Mouse (Mus musculus) olfactory bulb, adult 2 months (tissue): ENCODE measurements around the gene Tmod2. TPM values are rescaled to one million over a fixed set of nuclear protein-coding genes. Genes with fewer than 3 reads are reported as not detected.
"Not testable (repeated sequence)": the region's sequence is repeated elsewhere in the genome, so short reads cannot be mapped to it uniquely, and the experiment has no call there.

Experiments used
- H3K27ac ChIP-seq: fragments of 200-500 bp; 2 replicates; pipeline ENCODE4 v1.5.1; 2012; ENCODE audit warnings: low read depth, low read length; ENCODE audit not compliant: insufficient read depth
- H3K4me1 ChIP-seq: fragments of 200-500 bp; 2 replicates; pipeline ENCODE4 v1.6.1; 2012; ENCODE audit warnings: low read length; ENCODE audit not compliant: control insufficient read depth, insufficient read depth
- H3K4me3 ChIP-seq: fragments of 200-500 bp; 2 replicates; pipeline ENCODE4 v1.5.1; 2012; ENCODE audit warnings: mild to moderate bottlenecking, low read depth, low read length, moderate library complexity; ENCODE audit not compliant: insufficient read depth
- CTCF ChIP-seq: fragments of 200-500 bp; IDR thresholded peaks from 2 replicates; pipeline ENCODE4 v1.5.1; 2012; ENCODE audit warnings: low read depth, mild to moderate bottlenecking, low read length, moderate library complexity; ENCODE audit not compliant: insufficient read depth
- POLR2A ChIP-seq: fragments of 200-500 bp; IDR thresholded peaks from 2 replicates; pipeline ENCODE4 v1.6.1; 2012; ENCODE audit warnings: mild to moderate bottlenecking, low read depth, low read length, moderate library complexity; ENCODE audit not compliant: insufficient read depth
- WGBS: fragments of 180-500 bp; shearing (Covaris S2); methylation state at CpG from one replicate; pipeline ENCODE4 v1.1.7; 2018; 5-methylcytosine and 5-hydroxymethylcytosine counted together
- polyA plus RNA-seq: library from polyadenylated mRNA; stranded (reverse); fragments of >200 nt; gene quantifications from 2 replicates; pipeline ENCODE4 v1.2.4, GENCODE M21; 2012; ENCODE audit warnings: low replicate concordance; ENCODE audit not compliant: missing spikeins, insufficient read depth, insufficient read length

Gene Tmod2
- polyA plus RNA-seq, 1 experiment = 107 TPM

DNA sequence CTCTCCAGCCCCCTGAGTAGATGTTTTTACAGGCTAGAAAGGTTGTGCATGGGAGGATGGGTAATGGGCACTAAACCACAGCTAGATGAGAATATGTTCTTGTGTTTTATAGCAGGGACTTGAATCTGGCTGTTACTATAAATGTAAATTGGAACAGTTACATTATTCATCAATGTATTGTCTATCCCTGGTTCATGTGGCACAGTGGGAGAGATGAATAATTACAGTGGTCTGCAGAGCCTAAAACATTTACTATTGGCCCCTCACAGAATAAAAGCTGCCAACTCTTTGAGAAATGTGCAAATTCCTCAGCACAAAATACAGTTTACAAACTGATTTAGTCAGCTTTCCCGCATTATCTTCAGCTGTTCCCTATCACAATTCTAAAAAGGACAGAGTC, 74.7 kb downstream of the Tmod2 start:
- 54% methylated on average over 1 of the region's 1 CpGs for WGBS
- no peak for TF ChIP-seq POLR2A
- no peak for TF ChIP-seq CTCF

DNA sequence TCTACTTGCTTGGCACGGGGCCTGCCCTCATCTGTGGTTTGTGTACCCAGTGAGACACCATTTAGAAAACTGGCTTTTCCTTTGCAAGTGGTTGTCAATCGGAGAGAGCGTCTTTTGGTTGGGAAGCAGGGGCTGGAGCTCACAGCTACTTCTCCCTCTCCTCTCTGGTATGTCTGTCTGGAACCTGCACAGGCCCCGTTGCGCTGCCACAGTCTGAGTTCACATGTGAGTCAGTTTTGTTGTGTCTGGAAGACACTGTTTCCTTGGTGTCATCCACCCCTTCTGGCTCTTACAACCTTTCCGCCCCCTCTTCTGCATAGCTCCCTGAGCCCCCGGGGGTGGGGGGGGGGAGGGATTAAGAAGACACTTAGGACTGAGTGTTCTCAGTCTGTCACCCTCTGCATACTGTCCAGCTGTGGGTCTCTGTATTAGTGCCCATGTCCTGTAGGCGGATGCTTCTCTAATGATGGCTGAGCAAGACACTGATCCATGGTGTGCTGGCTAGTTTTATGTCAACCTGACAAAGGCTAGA, 76.6 kb downstream of the Tmod2 start:
- Histone ChIP-seq H3K4me1 (peaks cover 8% of the 10 kb centered on the region; the same call in 1 of the 2 replicates), H3K27ac (no peak overlapping the region), H3K4me3 (no peak overlapping the region)
- WGBS = 69% methylated on average over 8 of the region's 8 CpGs
- TF ChIP-seq POLR2A (no peak), CTCF (no peak)

More for the DNA sequence above, 74.7 kb downstream of the Tmod2 start:
- Histone ChIP-seq H3K4me3 (no peak overlapping the region), H3K27ac (no peak overlapping the region), H3K4me1 (peaks cover 9% of the 10 kb centered on the region)

DNA sequence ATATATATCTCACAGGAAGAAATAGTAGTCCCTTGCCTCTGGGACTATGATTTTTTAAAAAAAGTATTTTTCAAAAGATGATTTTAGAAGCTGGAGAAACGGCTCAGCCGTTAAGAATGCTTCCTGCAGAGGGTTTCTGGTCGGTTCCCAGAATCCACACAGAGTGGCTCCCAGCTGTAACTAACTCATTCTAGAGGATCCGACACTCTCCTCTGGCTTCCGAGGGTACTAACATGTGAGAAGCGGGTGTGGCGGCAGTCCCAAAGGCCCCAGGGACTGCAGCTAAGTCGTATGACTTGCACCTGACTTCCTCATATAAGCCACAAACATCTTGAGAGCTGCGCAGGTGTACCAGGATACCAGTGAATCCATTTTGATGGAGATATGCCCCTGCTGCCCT, 78.1 kb downstream of the Tmod2 start:
- 76% methylated on average over 9 of the region's 9 CpGs for WGBS
- H3K4me1 ChIP-seq, H3K27ac ChIP-seq, H3K4me3 ChIP-seq: not testable (repeated sequence)

DNA sequence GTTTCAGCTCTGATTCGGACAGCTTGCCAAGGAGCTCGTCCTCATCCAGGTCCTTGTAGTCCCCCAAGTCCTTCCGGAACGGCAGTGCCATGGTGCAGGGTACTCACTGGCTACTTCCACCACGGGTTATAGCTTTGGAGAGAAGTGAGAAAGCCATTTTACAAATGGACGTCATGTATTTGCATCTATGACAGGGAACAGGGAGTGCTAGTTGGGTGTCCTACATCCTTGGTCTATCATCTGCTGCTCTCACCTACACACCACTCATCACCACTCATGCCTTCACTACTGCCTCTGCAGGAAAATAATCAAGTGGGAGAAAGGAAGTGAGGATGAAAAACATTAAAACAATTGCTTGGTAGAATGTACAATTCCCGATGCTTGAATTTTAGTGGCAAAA, 78.7 kb downstream of the Tmod2 start:
- Histone ChIP-seq H3K4me3 (no peak overlapping the region), H3K27ac (no peak overlapping the region), H3K4me1 (peaks cover 5% of the 10 kb centered on the region; the same call in 1 of the 2 replicates)
- TF ChIP-seq POLR2A (no peak), CTCF (no peak)
- 89% methylated on average over 7 of the region's 7 CpGs for WGBS

DNA sequence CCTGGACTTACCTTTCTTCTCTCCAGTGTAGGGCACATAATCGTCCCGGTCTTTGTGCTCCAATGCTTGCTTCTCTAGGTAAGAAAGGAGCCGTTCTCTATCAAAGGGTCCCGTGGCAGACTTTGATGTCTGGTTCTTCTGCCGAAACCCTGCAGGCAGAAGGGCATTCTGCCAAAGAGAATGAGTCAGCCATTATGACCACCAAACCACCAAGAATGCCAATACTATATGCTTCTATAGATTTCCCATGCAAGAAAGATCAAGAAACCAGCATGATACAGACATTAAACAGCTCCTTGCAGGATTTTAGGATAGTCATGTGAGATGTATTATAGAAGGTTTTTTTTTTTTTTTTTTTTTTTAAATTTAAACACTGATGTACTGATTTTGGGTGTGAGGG, 81.8 kb downstream of the Tmod2 start:
- TF ChIP-seq POLR2A (no peak), CTCF (no peak)
- Histone ChIP-seq H3K4me1 (peaks cover under 1% of the 10 kb centered on the region; the same call in 1 of the 2 replicates), H3K4me3 (no peak overlapping the region), H3K27ac (no peak overlapping the region)
- 56% methylated on average over 5 of the region's 5 CpGs for WGBS

DNA sequence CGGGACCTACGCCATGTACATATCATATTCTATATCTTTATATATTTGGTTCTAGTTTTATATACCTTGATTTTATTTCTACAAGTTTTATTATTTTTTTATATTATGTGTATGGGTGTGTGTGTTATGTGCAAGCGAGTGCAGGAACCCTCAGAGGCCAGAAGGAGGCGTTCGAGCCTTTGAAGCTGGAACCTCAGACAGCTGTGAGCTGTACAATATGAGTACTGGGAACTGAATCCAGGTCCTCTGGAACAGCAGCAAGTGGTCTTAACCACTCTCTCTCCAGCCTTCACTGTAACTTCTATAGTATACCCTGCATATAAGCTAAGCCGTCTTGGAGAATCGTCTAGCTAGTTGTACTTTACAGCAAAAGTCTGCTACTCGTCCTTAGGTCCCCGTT, 83.0 kb downstream of the Tmod2 start:
- no peak for TF ChIP-seq POLR2A
- no peak for TF ChIP-seq CTCF
- H3K27ac ChIP-seq = no peak overlapping the region
- H3K4me3 ChIP-seq = no peak overlapping the region
- H3K4me1 ChIP-seq = no peaks in the 10 kb centered on the region
- 97% methylated on average over 9 of the region's 9 CpGs for WGBS

DNA sequence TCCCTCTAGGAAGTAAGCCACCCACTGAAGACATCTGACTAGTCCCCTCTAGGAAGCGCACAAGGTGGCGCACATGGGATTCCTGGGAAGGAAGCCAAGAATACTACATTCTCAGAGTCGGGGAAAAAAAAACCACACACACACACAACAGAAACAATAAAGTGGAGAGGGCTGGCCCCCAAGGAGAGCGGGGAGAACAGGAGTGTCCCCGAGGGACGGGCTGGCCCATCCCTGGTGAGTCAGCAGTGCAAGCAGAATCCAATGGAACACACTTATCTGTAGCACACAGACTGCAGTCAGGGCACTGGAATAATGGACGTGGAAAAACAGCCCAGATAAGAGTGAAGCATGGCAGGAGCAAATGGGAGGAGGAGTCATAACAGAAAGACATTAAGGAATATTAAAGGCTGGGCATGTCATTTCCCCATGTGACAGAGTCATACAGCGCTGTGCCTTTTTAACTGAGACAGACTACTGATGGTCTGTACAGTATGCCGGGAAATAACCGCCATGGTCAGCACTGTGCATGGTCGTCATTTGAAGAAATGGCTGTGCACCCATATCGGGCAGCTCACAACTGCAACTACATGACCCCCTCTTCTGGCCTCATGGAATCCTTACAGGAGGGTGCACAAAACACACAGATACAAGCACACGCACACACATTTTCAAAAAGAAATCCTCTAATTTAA, 83.6 kb downstream of the Tmod2 start:
- Histone ChIP-seq H3K4me3 (no peak overlapping the region), H3K27ac (no peak overlapping the region), H3K4me1 (peaks cover under 1% of the 10 kb centered on the region; the same call in 1 of the 2 replicates)
- TF ChIP-seq CTCF = no peak
- no peak for TF ChIP-seq POLR2A
- WGBS = 53% methylated on average over 13 of the region's 13 CpGs

DNA sequence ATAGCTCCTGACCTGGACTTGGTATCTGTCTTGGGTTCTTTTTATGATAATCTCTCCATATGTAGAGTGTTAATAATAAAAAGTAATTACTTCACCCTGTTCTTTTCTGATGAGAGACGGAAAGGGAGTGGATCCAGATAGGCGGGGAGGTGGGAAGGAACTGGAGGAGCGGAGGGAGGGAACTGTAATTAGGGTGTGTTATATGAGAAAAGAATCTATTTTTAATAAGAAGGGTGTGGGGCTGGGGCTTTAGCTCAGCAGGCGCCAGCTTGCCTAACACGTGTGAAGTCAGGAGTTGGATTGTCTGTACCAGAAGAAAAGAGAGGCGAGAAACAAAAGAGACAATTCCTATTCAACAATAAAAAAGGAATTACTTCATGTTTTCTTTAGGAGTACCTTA, 87.5 kb downstream of the Tmod2 start:
- WGBS = 17% methylated on average over 6 of the region's 6 CpGs
- H3K4me1 ChIP-seq = peaks cover 2% of the 10 kb centered on the region; the same call in 1 of the 2 replicates
- no peak overlapping the region for H3K27ac ChIP-seq
- TF ChIP-seq CTCF (no peak), POLR2A (no peak)
- H3K4me3 ChIP-seq = no peak overlapping the region

DNA sequence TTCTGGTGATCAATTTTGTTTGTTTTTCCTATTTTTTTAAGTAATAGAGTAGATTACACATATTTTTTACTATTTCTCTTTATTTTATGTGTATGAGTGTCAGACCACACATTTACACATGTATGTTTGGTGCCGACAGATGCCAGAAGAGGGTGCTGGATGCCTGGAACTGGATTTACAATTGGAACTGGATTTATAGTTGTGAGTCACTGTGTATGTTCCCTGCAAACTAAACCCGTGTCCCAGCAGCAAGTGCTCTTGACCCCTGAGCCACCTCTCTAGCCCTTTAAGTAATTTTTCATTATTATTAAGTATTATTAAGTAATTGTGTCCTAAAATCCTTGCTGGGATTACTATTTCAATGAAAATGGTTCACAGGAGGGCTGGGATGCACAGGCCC, 88.9 kb downstream of the Tmod2 start:
- TF ChIP-seq POLR2A = no peak
- TF ChIP-seq CTCF = no peak
- H3K4me1 ChIP-seq = peaks cover 2% of the 10 kb centered on the region; the same call in 1 of the 2 replicates
- WGBS = 34% methylated on average over 2 of the region's 2 CpGs

DNA sequence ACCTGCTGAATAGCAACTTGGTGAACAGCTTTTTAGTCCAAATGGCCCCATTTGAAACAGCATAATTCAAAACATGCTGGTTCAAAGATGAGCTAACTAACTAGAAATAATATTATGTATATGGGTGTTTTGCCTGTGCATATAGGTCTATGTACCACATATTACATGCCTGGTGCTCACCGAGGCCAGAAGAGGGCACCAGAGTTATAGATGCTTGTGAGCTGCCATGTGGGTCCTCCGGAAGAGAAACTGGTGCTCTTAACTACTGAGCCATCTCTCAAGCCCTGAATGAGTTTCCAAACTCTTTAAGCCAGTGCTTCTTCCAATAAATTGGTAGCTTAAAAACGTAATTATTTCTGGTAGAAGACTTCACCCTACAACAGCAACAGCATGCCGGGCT, 89.3 kb downstream of the Tmod2 start:
- Histone ChIP-seq H3K4me1 (peaks cover 2% of the 10 kb centered on the region; the same call in 1 of the 2 replicates), H3K4me3 (no peak overlapping the region), H3K27ac (no peak overlapping the region)
- no peak for TF ChIP-seq CTCF
- no peak for TF ChIP-seq POLR2A
- WGBS = 48% methylated on average over 4 of the region's 4 CpGs

More for the DNA sequence above, 88.9 kb downstream of the Tmod2 start:
- Histone ChIP-seq H3K4me3 (no peak overlapping the region), H3K27ac (0 out of 2 replicates have a peak overlapping the region, but pooled peaks have one; percentile 62)
